Mouse (Mus musculus) cerebellum, adult 2 months (tissue): ENCODE results near the gene Msi2. TPM values are rescaled to one million over a fixed set of nuclear protein-coding genes. Genes with fewer than 3 reads are reported as not detected.

ENCODE experiments used
- DNase-seq, 2 experiments: peaks; one replicate each; pipeline ENCODE4 v3.0.0; 2021
- H3K27ac ChIP-seq: fragments of 200-500 bp; 2 replicates; pipeline ENCODE4 v1.5.1; 2012; ENCODE audit warnings: low read length, control low read depth, inconsistent platforms; ENCODE audit not compliant: insufficient read depth
- H3K27me3 ChIP-seq: fragments of 200-500 bp; 2 replicates; pipeline ENCODE4 v1.6.1; 2012; ENCODE audit warnings: inconsistent platforms, mild to moderate bottlenecking, low read length, moderate library complexity; ENCODE audit not compliant: control insufficient read depth, insufficient read depth
- H3K4me1 ChIP-seq: fragments of 200-500 bp; 2 replicates; pipeline ENCODE4 v1.6.1; 2011; ENCODE audit warnings: low read length; ENCODE audit not compliant: control insufficient read depth, insufficient read depth
- H3K4me3 ChIP-seq: fragments of 200-500 bp; replicated peaks from 2 replicates; pipeline ENCODE3; 2011; ENCODE audit warnings: mild to moderate bottlenecking, low read depth, low read length, control low read depth; ENCODE audit not compliant: insufficient read depth
- CTCF ChIP-seq: fragments of 200-500 bp; IDR thresholded peaks from 2 replicates; pipeline ENCODE4 v1.5.1; 2011; ENCODE audit warnings: low read depth, mild to moderate bottlenecking, control low read depth, low read length, moderate library complexity, borderline replicate concordance; ENCODE audit not compliant: insufficient read depth
- POLR2A ChIP-seq: fragments of 200-500 bp; IDR thresholded peaks from 2 replicates; pipeline ENCODE4 v1.6.1; 2011; ENCODE audit warnings: low read length, control low read depth, borderline replicate concordance; ENCODE audit not compliant: insufficient read depth
- WGBS: fragments of 180-500 bp; shearing (Covaris S2); methylation state at CpG from one replicate; pipeline ENCODE4 v1.1.7; 2018; 5-methylcytosine and 5-hydroxymethylcytosine counted together
- polyA plus RNA-seq: library from polyadenylated mRNA; depleted of rRNA; stranded (reverse); fragments of >200 nt; gene quantifications from 2 replicates; pipeline ENCODE4 v1.2.3, GENCODE M21; 2012

Msi2 gene
- polyA plus RNA-seq, 1 experiment, result 87.3 TPM

DNA sequence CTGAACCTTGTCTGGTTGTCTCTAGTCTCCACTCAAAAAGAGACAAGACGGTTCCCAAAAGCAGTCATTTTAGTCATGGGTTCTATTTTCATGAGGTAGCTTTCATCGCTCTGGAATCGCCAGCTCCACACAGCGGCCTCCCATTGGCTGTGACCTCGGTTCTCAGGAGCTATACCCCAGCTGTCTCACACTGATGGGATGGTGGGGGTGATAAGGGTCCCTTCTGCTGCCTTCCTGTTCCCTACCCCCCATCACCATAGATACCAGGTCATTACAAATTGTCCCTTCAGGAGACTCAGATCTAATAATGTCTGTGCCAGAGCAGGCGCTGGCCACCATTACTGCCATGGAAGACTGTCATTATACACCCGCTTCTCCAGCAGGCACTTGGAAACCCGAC lies 255.5 kb downstream of the Msi2 start:
- TF ChIP-seq POLR2A, result no peak
- no peak for TF ChIP-seq CTCF
- Histone ChIP-seq H3K27ac (no peak overlapping the region), H3K4me3 (no peak overlapping the region), H3K27me3 (no peaks in the 10 kb centered on the region), H3K4me1 (peaks cover 8% of the 10 kb centered on the region; the same call in 1 of the 2 replicates)
- DNase-seq, result no peak
- WGBS, result 83% methylated on average over 8 of the region's 8 CpGs

DNA sequence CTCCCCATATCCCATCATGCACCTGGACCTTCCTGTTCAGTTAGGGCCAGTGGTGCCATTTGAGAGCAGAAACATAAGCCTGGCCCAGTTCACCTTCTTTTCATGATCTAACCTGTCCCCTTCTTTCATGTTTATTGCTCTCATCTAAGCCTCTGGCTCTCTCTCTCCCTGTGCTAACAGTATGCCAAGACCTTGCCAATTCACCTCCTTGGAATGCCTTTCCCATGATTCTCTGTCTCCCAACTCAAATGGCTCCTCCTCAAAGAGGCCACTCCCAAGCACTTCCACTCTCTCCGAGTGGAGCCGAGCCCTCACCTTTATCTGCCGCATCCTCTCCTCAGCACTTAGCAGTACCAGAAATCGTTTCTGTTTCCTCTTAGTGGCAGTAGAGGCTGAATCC lies 256.7 kb downstream of the Msi2 start:
- Histone ChIP-seq H3K4me3 (no peak overlapping the region), H3K27ac (no peak overlapping the region), H3K4me1 (peaks cover 6% of the 10 kb centered on the region; the same call in 1 of the 2 replicates), H3K27me3 (no peaks in the 10 kb centered on the region)
- 95% methylated on average over 4 of the region's 4 CpGs for whole genome bisulfite sequencing
- TF ChIP-seq CTCF (no peak), POLR2A (no peak)
- DNase-seq, result no peak

DNA sequence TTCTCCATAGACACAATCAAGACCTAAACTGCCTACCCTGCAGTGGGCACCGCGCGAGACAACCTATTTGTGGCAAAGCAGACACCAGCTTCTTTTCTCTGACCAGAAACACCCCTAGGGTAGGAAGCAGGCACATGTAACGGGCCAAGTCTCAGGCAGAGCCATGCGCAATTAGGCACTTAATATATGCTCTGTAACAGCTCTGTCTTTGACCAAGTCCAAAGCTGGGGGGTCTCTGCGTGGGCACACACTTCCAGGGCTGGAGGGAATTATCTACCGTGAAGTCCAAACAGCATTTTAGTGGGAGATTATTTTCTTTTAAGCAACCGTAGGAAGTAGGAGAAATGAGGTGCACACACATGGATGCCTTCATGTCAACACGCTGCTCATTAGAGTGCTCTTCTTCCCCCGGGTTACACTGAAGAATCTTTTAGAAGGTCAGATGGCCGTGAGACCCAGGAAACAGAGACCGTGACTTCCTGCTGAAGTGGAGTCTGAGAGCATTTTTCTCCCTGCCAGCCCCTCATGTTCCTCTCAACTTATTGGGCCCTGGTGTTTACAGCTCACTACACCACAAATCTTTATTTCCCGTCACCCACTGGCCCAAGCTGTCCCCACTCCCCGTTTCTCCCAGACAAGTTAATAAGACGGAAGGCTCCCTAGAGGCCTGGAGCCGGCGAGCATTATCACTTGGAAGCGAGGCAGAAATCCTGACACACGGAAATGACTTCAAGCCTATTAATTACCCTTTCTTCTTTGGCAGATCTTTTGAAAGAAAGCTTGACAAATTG lies 258.2 kb downstream of the Msi2 start:
- 54% methylated on average over 19 of the region's 19 CpGs for WGBS
- Histone ChIP-seq H3K27ac (no peak overlapping the region), H3K4me1 (peaks cover 6% of the 10 kb centered on the region; the same call in 1 of the 2 replicates), H3K4me3 (no peak overlapping the region), H3K27me3 (no peaks in the 10 kb centered on the region)
- TF ChIP-seq POLR2A (no peak), CTCF (no peak)
- DNase-seq, result no peak

DNA sequence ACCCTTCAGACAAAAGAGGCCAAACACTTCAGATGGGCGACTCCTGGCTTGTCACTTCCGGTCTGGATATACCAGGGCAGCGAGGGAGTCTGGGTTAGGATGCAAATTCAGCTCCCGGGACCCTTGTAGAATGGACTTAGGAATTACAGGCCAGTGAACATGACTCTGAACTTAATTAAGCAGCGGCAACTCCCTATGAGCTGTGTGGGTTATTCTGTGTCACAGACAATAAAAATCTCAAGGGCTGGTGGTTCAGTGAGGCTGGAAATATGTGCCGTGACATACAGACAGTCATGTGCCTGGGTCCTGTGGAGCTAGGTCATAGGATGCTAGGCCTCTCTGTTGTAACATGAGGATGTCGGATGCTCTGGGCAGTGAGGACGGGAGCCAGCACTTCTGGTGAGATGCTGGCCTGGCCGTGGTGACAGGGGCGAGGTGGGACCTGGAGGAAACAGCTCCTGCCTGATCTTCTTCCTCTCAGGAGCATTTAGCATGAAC lies 261.0 kb downstream of the Msi2 start:
- peaks cover 6% of the 10 kb centered on the region; the same call in 1 of the 2 replicates for H3K4me1 ChIP-seq
- TF ChIP-seq CTCF (no peak), POLR2A (no peak)
- DNase-seq, result no peak
- H3K27me3 ChIP-seq, result no peaks in the 10 kb centered on the region
- 73% methylated on average over 10 of the region's 10 CpGs for WGBS
- no peak overlapping the region for H3K27ac ChIP-seq
- H3K4me3 ChIP-seq, result no peak overlapping the region

DNA sequence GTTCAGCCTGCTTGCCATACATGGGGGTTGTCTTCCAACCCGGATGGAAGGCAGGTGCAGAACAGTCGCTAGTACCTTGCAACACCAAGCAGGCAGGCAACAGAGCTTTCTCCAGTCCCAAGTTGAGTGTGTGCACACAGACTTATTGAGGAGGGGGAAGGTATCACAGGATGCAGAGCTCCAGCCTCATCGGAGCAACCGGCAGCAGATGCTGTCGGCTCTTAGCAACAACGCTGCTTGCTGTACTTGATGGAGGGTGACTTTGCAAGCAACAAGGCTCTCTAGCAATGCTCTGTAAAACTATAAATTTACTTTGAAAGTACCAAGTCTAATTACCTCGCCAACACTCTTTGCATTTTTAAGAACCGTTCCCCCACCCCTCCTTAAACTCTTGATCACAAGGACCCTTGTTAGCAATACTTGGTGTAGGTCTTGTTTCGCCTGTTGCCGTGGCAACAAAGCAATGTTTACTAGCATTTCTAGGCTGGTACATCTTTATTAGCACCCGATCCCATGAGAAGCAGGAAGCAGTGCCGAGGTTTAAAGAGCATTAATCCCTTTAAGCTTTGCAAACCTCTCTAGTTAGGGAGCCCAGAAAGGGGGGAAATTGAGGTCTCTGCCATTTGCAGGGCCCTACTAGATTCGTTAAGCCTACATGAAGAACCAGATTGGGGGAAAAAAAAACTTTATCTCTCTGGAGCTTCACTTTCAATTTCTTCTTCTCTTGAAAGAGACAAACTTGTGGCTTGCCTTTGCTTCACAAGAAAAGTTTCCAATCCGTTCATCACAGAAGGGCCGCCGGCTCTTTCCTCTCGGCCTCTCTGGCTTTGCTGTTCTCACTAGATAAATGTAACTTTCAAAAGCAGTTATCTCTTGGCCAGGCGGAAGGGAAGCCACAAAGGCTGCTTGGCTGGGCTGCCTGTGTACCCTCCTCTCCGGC lies 263.2 kb downstream of the Msi2 start:
- no peak for TF ChIP-seq POLR2A
- no peak for TF ChIP-seq CTCF
- WGBS, result 68% methylated on average over 19 of the region's 19 CpGs
- Histone ChIP-seq H3K4me3 (no peak overlapping the region), H3K27me3 (no peaks in the 10 kb centered on the region), H3K4me1 (peaks cover 4% of the 10 kb centered on the region; the same call in 1 of the 2 replicates), H3K27ac (no peak overlapping the region)
- no peak for DNase-seq

DNA sequence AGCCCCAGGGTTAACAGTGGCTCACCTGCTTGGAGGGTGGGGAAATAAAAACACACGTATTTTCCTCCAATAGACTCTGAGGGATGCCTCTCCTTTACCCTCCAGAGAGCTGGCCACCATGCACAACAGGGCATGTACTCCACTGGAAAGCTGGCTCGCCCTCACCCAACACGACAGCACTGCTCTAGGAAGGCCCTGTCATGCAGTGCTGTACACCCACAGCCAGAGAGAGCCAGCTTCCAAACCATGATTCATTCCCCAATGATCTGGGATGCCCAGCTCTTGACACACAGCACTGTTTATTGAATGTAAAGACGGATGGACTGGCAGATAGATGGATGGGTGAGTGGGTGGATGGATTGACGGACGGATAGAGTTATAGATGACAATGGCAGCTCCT lies 269.1 kb downstream of the Msi2 start:
- no peak for DNase-seq
- Histone ChIP-seq H3K4me1 (no peaks in the 10 kb centered on the region), H3K4me3 (no peak overlapping the region), H3K27me3 (no peaks in the 10 kb centered on the region), H3K27ac (no peak overlapping the region)
- TF ChIP-seq POLR2A (no peak), CTCF (no peak)
- WGBS, result 87% methylated on average over 6 of the region's 6 CpGs

DNA sequence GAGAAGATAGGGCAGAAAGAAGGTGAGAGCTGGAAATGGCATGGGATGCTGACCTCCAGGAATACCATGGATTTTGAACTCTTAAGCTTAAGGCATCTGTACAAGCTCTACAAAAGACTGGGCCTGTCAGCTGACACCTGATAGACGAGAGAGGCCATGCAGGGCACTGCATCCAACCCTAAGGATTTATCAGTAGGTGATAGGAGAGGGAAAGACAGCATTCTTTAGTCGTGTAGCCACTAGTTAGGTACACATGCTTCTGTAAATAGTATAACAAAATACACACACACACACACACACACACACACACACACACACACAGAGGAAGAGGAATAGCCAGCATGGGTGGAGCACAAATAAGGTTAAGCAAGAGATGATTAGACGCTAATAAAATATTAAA lies 269.7 kb downstream of the Msi2 start:
- no peak for DNase-seq
- TF ChIP-seq CTCF (no peak), POLR2A (no peak)
- 85% methylated on average over 3 of the region's 3 CpGs for WGBS
- Histone ChIP-seq H3K27me3 (no peaks in the 10 kb centered on the region), H3K27ac (no peak overlapping the region), H3K4me3 (no peak overlapping the region), H3K4me1 (peaks cover 4% of the 10 kb centered on the region)
